Mouse (Mus musculus): ENCODE data around the gene Tbrg1.

DNA sequence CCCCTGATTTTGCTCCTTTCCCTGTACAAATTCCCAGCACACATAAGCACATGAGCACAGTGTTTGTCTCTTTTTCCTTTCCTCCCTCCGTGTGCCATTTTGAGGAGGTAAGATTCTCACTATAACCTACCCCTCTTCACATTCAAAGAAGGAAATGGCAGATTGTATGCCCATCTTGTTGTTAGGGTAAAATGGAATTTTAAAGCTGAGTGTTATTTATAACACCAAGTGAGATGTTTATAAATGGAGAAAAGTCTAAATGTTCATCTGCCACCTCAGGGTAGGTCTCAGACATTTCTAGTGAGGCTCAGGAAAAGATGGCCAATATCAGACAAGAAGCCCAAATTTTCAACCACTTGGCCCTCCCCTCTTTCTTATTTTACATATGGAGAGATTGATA, 32.6 kb downstream of the Tbrg1 start:
- TF ChIP-seq MAX (IDR thresholded peaks at IDR 0.05; ENCODE audit: low read depth) (no peak), E2F4 (IDR thresholded peaks at IDR 0.05; ENCODE audit: insufficient read depth) (no peak), POLR2A (IDR thresholded peaks at IDR 0.05; ENCODE audit: insufficient read length, low read depth) (no peak), MYOG (IDR thresholded peaks at IDR 0.05; ENCODE audit: control insufficient read depth in 1 of 3, insufficient read depth in 1 of 3, insufficient read length in 2 of 3, low read depth in 2 of 3) (no peak), MYOD1 (IDR thresholded peaks at IDR 0.05; ENCODE audit: control insufficient read depth in 1 of 3, insufficient read length in 2 of 3, low read depth in 2 of 3) (no peak)

Data from myocyte (in vitro differentiated cells).